Mouse (Mus musculus): ENCODE results near the gene Ncor2.

- TF ChIP-seq CTCF (IDR thresholded peaks at IDR 0.05 in 2 of 3, conservative IDR thresholded peaks at IDR 0.05 in 1 of 3; ENCODE audit: control insufficient read depth in 1 of 3, insufficient read depth in 1 of 3, low read depth in 2 of 3, low read length in 3 of 3, poor library complexity in 1 of 3, severe bottlenecking in 1 of 3) (no peak), POLR2A (IDR thresholded peaks at IDR 0.05; ENCODE audit: control insufficient read depth in 1 of 2, insufficient read depth in 1 of 2, low read depth in 1 of 2, low read length in 2 of 2, poor library complexity in 1 of 2) (no peak), MAX (IDR thresholded peaks at IDR 0.05; ENCODE audit: low read length) (no peak), ETS1 (IDR thresholded peaks at IDR 0.05; ENCODE audit: low read depth, low read length) (no peak), ZNF384 (IDR thresholded peaks at IDR 0.05; ENCODE audit: low read depth, low read length) (no peak), HCFC1 (IDR thresholded peaks at IDR 0.05; ENCODE audit: low read depth, low read length) (no peak), USF1 (IDR thresholded peaks at IDR 0.05; ENCODE audit: low read depth, low read length) (no peak), EP300 (IDR thresholded peaks at IDR 0.05; ENCODE audit: low read depth in 1 of 2, low read length in 2 of 2) (no peak), SIN3A (IDR thresholded peaks at IDR 0.05; ENCODE audit: low read length) (no peak), POLR2AphosphoS5 (IDR thresholded peaks at IDR 0.05; ENCODE audit: borderline replicate concordance, low read depth, low read length) (no peak), TCF12 (IDR thresholded peaks at IDR 0.05; ENCODE audit: low read depth, low read length) (no peak), ZKSCAN1 (IDR thresholded peaks at IDR 0.05; ENCODE audit: low read depth, low read length) (no peak), MYB (IDR thresholded peaks at IDR 0.05; ENCODE audit: low read depth, low read length) (no peak)
Measured at GRCm38 (mm10) chr5:125215346-125215929, 36.4 kb upstream of the Ncor2 start.
